Mouse (Mus musculus) limb, embryonic 13.5 days (tissue): ENCODE measurements around the gene Pax4. TPM values are rescaled to one million over a fixed set of nuclear protein-coding genes. Genes with fewer than 3 reads are reported as not detected.

ENCODE experiments used
- ATAC-seq: fragments of 200-750 bp; cut with Nextera tagmentation; 2 replicates; pipeline ENCODE4 v1.8.0; 2017; ENCODE audit warnings: low read depth, moderate number of reproducible peaks, moderate TSS enrichment; ENCODE audit not compliant: low FRiP score
- H3K27ac ChIP-seq: fragments of 300-500 bp; sonication (generic); 2 replicates; pipeline ENCODE4 v1.5.1; 2015; ENCODE audit warnings: inconsistent platforms, mild to moderate bottlenecking, moderate library complexity
- H3K27me3 ChIP-seq: fragments of 300-500 bp; sonication (generic); 2 replicates; pipeline ENCODE4 v1.6.1; 2015; ENCODE audit warnings: mild to moderate bottlenecking, inconsistent platforms
- H3K36me3 ChIP-seq: fragments of 300-500 bp; sonication (generic); 2 replicates; pipeline ENCODE4 v1.6.1; 2015; ENCODE audit warnings: inconsistent platforms, mild to moderate bottlenecking, moderate library complexity
- H3K4me1 ChIP-seq: fragments of 300-500 bp; sonication (generic); 2 replicates; pipeline ENCODE4 v1.6.1; 2015; ENCODE audit warnings: inconsistent platforms
- H3K4me2 ChIP-seq: fragments of 300-500 bp; sonication (generic); replicated peaks from 2 replicates; pipeline ENCODE4 v1.6.1; 2015; ENCODE audit warnings: inconsistent platforms, mild to moderate bottlenecking, moderate library complexity
- H3K4me3 ChIP-seq: fragments of 300-500 bp; sonication (generic); 2 replicates; pipeline ENCODE4 v1.5.1; 2015; ENCODE audit warnings: moderate library complexity, mild to moderate bottlenecking, inconsistent platforms
- H3K9ac ChIP-seq: fragments of 300-500 bp; sonication (generic); 2 replicates; pipeline ENCODE4 v1.6.1; 2015; ENCODE audit warnings: mild to moderate bottlenecking, inconsistent platforms
- H3K9me3 ChIP-seq: fragments of 300-500 bp; sonication (generic); 2 replicates; pipeline ENCODE4 v1.6.1; 2016; ENCODE audit warnings: inconsistent platforms
- WGBS: fragments of 180-500 bp; shearing (Covaris S2); methylation state at CpG from one replicate; pipeline ENCODE4 v1.1.7; 2015; 5-methylcytosine and 5-hydroxymethylcytosine counted together
- polyA plus RNA-seq: library from polyadenylated mRNA; unstranded; fragments of >200 nt; fragmentation: Nextera tagmentation; extraction: Ambion mirVana; gene quantifications from 2 replicates; pipeline ENCODE4 v1.2.1, GENCODE M21; 2015

Gene Pax4
- polyA plus RNA-seq, 1 experiment from 2014 or later, result not detected

- Histone ChIP-seq H3K36me3 (peaks cover 44% of the 10 kb centered on the region), H3K27ac (no peak overlapping the region), H3K9me3 (no peaks in the 10 kb centered on the region), H3K9ac (peak overlapping the region; percentile 79; the same call in 1 of the 2 replicates), H3K4me3 (no peak overlapping the region), H3K4me1 (peaks cover 29% of the 10 kb centered on the region), H3K4me2 (peak overlapping the region; percentile 98), H3K27me3 (no peaks in the 10 kb centered on the region)
- 78% methylated on average over 2 of the region's 2 CpGs for WGBS
- ATAC-seq, result no peak
Measured at GRCm38 (mm10) chr6:28419673-28420072, 29.5 kb downstream of the Pax4 start.

DNA sequence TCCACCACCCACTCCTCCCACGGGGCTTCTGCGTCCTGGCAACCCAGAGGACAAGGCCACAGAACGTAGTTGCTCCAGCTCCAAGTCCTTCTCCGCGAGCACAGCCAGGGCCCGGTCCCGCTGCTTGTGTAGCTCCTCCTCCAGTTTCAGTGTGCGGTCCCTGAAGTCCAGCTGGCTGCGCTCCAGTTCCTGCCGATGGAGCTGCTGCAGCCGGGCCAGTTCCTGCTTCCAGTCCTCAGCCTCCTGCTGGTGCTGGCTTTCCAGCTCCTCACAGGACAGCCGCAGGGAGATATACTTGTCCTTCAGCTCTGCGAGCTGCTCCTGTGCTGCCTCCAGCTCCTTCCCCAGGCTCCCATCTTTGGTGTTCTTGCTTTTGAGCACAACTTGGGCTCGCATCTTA is 30.7 kb downstream of the Pax4 start:
- Histone ChIP-seq H3K4me1 (peaks cover 24% of the 10 kb centered on the region), H3K4me2 (no peak overlapping the region), H3K36me3 (peaks cover 44% of the 10 kb centered on the region), H3K27me3 (no peaks in the 10 kb centered on the region), H3K9ac (no peak overlapping the region), H3K27ac (no peak overlapping the region), H3K4me3 (no peak overlapping the region), H3K9me3 (no peaks in the 10 kb centered on the region)
- WGBS, result 94% methylated on average over 14 of the region's 14 CpGs
- ATAC-seq, result no peak

GRCm38 (mm10) chr6:28416981-28417380 is 32.2 kb downstream of the Pax4 start:
- 72% methylated on average over 4 of the region's 4 CpGs for WGBS
- no peaks in the 10 kb centered on the region for H3K27me3 ChIP-seq
- H3K4me1 ChIP-seq, result peaks cover 19% of the 10 kb centered on the region
- H3K4me3 ChIP-seq, result no peak overlapping the region
- H3K9me3 ChIP-seq, result no peaks in the 10 kb centered on the region
- no peak for ATAC-seq
- peaks cover 44% of the 10 kb centered on the region for H3K36me3 ChIP-seq
- H3K4me2 ChIP-seq, result no peak overlapping the region
- H3K9ac ChIP-seq, result no peak overlapping the region
- no peak overlapping the region for H3K27ac ChIP-seq

- 63% methylated on average over 2 of the region's 2 CpGs for WGBS
- ATAC-seq, result no peak
- Histone ChIP-seq H3K4me2 (no peak overlapping the region), H3K4me1 (no peaks in the 10 kb centered on the region), H3K9me3 (no peaks in the 10 kb centered on the region), H3K27ac (no peak overlapping the region), H3K4me3 (no peak overlapping the region), H3K36me3 (peaks cover 15% of the 10 kb centered on the region), H3K9ac (no peak overlapping the region), H3K27me3 (no peaks in the 10 kb centered on the region)
Measured at GRCm38 (mm10) chr6:28411236-28411635, 37.9 kb downstream of the Pax4 start.

- WGBS, result 85% methylated on average over 9 of the region's 9 CpGs
- no peak for ATAC-seq
- H3K9me3 ChIP-seq, result no peaks in the 10 kb centered on the region
- H3K27me3 ChIP-seq, result no peaks in the 10 kb centered on the region
- no peak overlapping the region for H3K4me2 ChIP-seq
- no peaks in the 10 kb centered on the region for H3K4me1 ChIP-seq
- no peak overlapping the region for H3K9ac ChIP-seq
- no peak overlapping the region for H3K27ac ChIP-seq
- H3K36me3 ChIP-seq, result peaks cover 3% of the 10 kb centered on the region
- no peak overlapping the region for H3K4me3 ChIP-seq
Measured at GRCm38 (mm10) chr6:28410053-28410452, 39.1 kb downstream of the Pax4 start.

- Histone ChIP-seq H3K4me1 (0 out of 2 replicates have a peak, but pooled peaks cover 6% of the 10 kb centered on the region), H3K36me3 (no peaks in the 10 kb centered on the region), H3K27ac (no peak overlapping the region), H3K4me3 (no peak overlapping the region), H3K27me3 (peaks cover 31% of the 10 kb centered on the region), H3K9ac (no peak overlapping the region), H3K9me3 (peaks cover 11% of the 10 kb centered on the region; the same call in 1 of the 2 replicates), H3K4me2 (no peak overlapping the region)
- 92% methylated on average over 4 of the region's 4 CpGs for WGBS
- no peak for ATAC-seq
Measured at GRCm38 (mm10) chr6:28399791-28400190, 49.4 kb downstream of the Pax4 start.

- WGBS, result 87% methylated on average over 3 of the region's 3 CpGs
- no peak overlapping the region for H3K9ac ChIP-seq
Measured at GRCm38 (mm10) chr6:28398726-28399125, 50.4 kb downstream of the Pax4 start.

DNA sequence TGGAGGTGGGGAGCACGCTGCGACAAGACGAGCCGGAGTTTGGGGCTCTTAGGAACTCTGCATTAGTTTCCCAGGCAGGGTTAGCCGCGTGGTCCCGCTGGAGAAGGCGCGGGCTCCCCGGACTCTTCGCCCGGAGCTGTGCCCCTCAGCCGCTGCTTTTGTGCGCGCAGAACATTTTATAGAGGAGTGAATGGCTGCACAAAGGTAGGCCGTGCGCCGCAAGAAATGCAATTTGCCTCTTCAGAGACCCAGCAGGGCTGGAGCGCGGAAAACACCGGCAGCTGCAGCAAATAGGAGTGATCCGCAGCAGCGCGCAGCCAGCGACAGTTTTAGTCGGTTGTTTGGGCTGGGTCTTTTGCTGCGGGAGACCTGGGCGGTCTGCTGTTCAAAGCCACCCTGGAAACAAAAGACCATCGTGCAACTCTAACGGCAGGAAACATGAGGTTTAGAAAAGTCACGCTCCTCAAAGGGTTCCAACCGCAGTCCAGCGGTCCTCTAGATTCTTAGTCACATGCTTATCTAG is 51.4 kb downstream of the Pax4 start, which contains the start of gene Zfp800:
Gene Zfp800, minus strand, starts transcription at position 325 of the 523 bp plus-strand sequence.
- H3K27ac ChIP-seq, result no peak within 1 kb of the TSS
- H3K4me3 ChIP-seq, result peak within 1 kb of the TSS; percentile 50
- WGBS, result 2% methylated on average over 33 of the region's 33 CpGs
- H3K4me1 ChIP-seq, result 0 out of 2 replicates have a peak, but pooled peaks cover 6% of the 10 kb centered on the region
- peak within 1 kb of the TSS; percentile 64 for H3K9ac ChIP-seq
- peak within 1 kb of the TSS; percentile 85 for H3K4me2 ChIP-seq
- peak; percentile 69 for ATAC-seq
- peaks cover 34% of the 10 kb centered on the region for H3K27me3 ChIP-seq
- peaks cover 5% of the 10 kb centered on the region; the same call in 1 of the 2 replicates for H3K9me3 ChIP-seq
- no peaks in the 10 kb centered on the region for H3K36me3 ChIP-seq

More at GRCm38 (mm10) chr6:28398726-28399125, 50.4 kb downstream of the Pax4 start:
- H3K27me3 ChIP-seq, result peaks cover 34% of the 10 kb centered on the region
- no peaks in the 10 kb centered on the region for H3K36me3 ChIP-seq
- H3K4me2 ChIP-seq, result no peak overlapping the region
- H3K27ac ChIP-seq, result no peak overlapping the region
- no peak for ATAC-seq
- no peak overlapping the region for H3K4me3 ChIP-seq
- H3K4me1 ChIP-seq, result 0 out of 2 replicates have a peak, but pooled peaks cover 6% of the 10 kb centered on the region
- H3K9me3 ChIP-seq, result peaks cover 7% of the 10 kb centered on the region; the same call in 1 of the 2 replicates

- no peak for ATAC-seq
- Histone ChIP-seq H3K9ac (peak overlapping the region; percentile 64), H3K4me2 (peak overlapping the region; percentile 85), H3K9me3 (peaks cover 5% of the 10 kb centered on the region; the same call in 1 of the 2 replicates), H3K27me3 (peaks cover 34% of the 10 kb centered on the region), H3K4me1 (0 out of 2 replicates have a peak, but pooled peaks cover 6% of the 10 kb centered on the region), H3K36me3 (no peaks in the 10 kb centered on the region), H3K4me3 (peak overlapping the region; percentile 50), H3K27ac (no peak overlapping the region)
- 1% methylated on average over 19 of the region's 19 CpGs for WGBS
Measured at GRCm38 (mm10) chr6:28396853-28397457, 52.2 kb downstream of the Pax4 start.

DNA sequence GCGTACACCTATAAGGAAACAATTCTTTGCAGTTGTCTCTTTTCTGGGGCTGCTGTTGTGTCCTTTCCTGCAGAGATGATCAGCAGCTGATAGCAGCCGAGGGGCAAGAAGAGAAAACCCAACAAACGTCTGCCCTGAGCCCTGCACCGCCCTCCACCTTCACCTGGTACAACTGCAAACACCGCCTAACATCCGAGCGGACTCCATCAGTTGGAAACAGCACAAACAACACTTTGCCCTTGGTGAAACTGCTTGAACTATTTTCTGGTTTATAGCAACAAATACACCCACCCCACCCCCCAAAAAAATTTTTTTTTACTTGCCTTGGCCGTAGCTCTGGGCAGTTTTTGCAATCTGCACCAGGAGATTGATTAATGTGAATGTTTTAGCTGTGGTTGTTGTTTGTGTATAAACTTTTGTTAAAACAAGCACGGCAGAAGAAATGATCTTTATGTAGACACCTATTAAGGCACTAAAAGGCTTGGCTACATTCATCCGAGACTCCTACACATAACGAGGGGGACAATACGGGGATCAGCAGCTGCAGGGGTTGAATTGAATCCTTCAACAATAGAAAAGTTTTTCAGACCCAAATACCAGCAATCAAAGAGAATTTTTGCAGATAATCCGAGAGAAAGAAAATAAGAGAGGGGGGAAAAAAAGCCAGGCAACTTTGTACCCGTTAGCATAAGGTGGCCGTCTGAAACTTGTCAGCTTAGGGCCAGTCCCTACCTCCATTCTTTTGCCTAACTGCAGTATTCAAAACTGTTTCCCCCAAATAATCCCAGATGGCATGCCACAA is 52.9 kb downstream of the Pax4 start:
- ATAC-seq, result no peak
- Histone ChIP-seq H3K36me3 (no peaks in the 10 kb centered on the region), H3K27me3 (peaks cover 34% of the 10 kb centered on the region), H3K9me3 (peaks cover 5% of the 10 kb centered on the region; the same call in 1 of the 2 replicates), H3K4me3 (peak overlapping the region; percentile 50), H3K9ac (no peak overlapping the region), H3K4me2 (peak overlapping the region; percentile 85), H3K4me1 (0 out of 2 replicates have a peak, but pooled peaks cover 6% of the 10 kb centered on the region), H3K27ac (no peak overlapping the region)
- WGBS, result 34% methylated on average over 15 of the region's 15 CpGs
